ENCODE assay signal across 18 mouse cellular contexts in genomic region chr2:76124821-76125220, GRCm38 (mm10).
A peak's percentile ranks its signal among the peaks of the same experiment; 100 is the strongest.
DNase-seq lines count a peak whose midpoint lies in the region; ATAC-seq and TF ChIP-seq lines count a peak whose summit lies in the region.
"Had no signal": no experiment of that assay in that cellular context is flagged by ENCODE, and none has a peak within 500 bp of the region (broad histone marks: within the 10 kb centered on the region; RNA-seq: fewer than 3 reads in every experiment).

No protein-coding gene starts in this region.

- no peaks in the 10 kb centered on the region for H3K27me3 ChIP-seq in midbrain, postnatal 0 days (ENCODE audit: insufficient read depth, low read length)
- H3K27me3 ChIP-seq in midbrain, embryonic 10.5 days (ENCODE audit: low read depth, poor library complexity, severe bottlenecking), result no peaks in the 10 kb centered on the region
- H3K27me3 ChIP-seq: hindbrain, embryonic 15.5 days; midbrain, embryonic 13.5 days had no signal

- no peak for ATAC-seq in midbrain, postnatal 0 days (ENCODE audit: low FRiP score)
- ATAC-seq: midbrain, embryonic 13.5 days had no signal

- H3K4me1 ChIP-seq in midbrain, postnatal 0 days (ENCODE audit: insufficient read depth, low read length), result no peaks in the 10 kb centered on the region
- H3K4me1 ChIP-seq in midbrain, embryonic 10.5 days, result peaks cover 11% of the 10 kb centered on the region; the same call in 1 of the 2 replicates
- H3K4me1 ChIP-seq: midbrain, embryonic 13.5 days had no signal

- TF ChIP-seq CTCF in midbrain, postnatal 0 days (IDR thresholded peaks at IDR 0.05), result no peak

- no peak overlapping the region for H3K4me3 ChIP-seq in midbrain, postnatal 0 days (ENCODE audit: low read depth, low read length)
- H3K4me3 ChIP-seq in midbrain, embryonic 10.5 days, result no peak overlapping the region
- H3K4me3 ChIP-seq: hindbrain, embryonic 15.5 days; midbrain, embryonic 13.5 days had no signal

- H3K36me3 ChIP-seq in midbrain, postnatal 0 days (ENCODE audit: insufficient read depth, low read length), result no peaks in the 10 kb centered on the region
- H3K36me3 ChIP-seq in midbrain, embryonic 10.5 days, result no peaks in the 10 kb centered on the region
- H3K36me3 ChIP-seq: hindbrain, embryonic 15.5 days; midbrain, embryonic 13.5 days had no signal

- no peak overlapping the region for H3K9ac ChIP-seq in midbrain, postnatal 0 days (replicated peaks; ENCODE audit: low read length, poor library complexity, severe bottlenecking)
- H3K9ac ChIP-seq: hindbrain, embryonic 15.5 days; midbrain, embryonic 13.5 days had no signal

- 55% methylated on average over 6 of the region's 6 CpGs for WGBS in midbrain, postnatal 0 days
- 81% methylated on average over 6 of the region's 6 CpGs for WGBS in midbrain, embryonic 10.5 days

- H3K4me2 ChIP-seq in midbrain, postnatal 0 days (ENCODE audit: low read depth, low read length, poor library complexity, severe bottlenecking), result no peak overlapping the region
- H3K4me2 ChIP-seq: hindbrain, embryonic 15.5 days; midbrain, embryonic 13.5 days had no signal

- DNase-seq in frontal cortex, adult 2 months (ENCODE audit: extremely low spot score in 1 of 2, low spot score in 1 of 2), result peak; percentile 29 to 65
- no peak for DNase-seq in frontal cortex, postnatal 25 days (ENCODE audit: low spot score in 2 of 2)
- DNase-seq in midbrain, postnatal 0 days (ENCODE audit: low spot score), result peak; percentile 57
- DNase-seq in midbrain, embryonic 10.5 days (ENCODE audit: low spot score), result no peak
- peak; percentile 24 to 29 for DNase-seq in layer of hippocampus, postnatal 36 days
- no peak for DNase-seq in ovary, postnatal 14 days (ENCODE audit: low spot score)
- no peak for DNase-seq in spleen, postnatal 36 days (ENCODE audit: low spot score in 2 of 2)
- DNase-seq: B cell, adult 2 months; cerebellum, adult 18-20 months; gastrocnemius, postnatal 10 days; kidney, adult 2 months; kidney, postnatal 4 days; liver; lung, adult 18-20 months; lung, postnatal 4 days; thymus, postnatal 14 days had no signal

- H3K9me3 ChIP-seq in midbrain, postnatal 0 days (ENCODE audit: low read length), result no peaks in the 10 kb centered on the region
- H3K9me3 ChIP-seq in midbrain, embryonic 10.5 days (replicated peaks), result no peaks in the 10 kb centered on the region
- H3K9me3 ChIP-seq: hindbrain, embryonic 15.5 days; midbrain, embryonic 13.5 days had no signal

- no peak overlapping the region for H3K27ac ChIP-seq in midbrain, postnatal 0 days (ENCODE audit: low read depth, low read length)
- no peak overlapping the region for H3K27ac ChIP-seq in midbrain, embryonic 10.5 days (replicated peaks)
- H3K27ac ChIP-seq: hindbrain, embryonic 15.5 days; midbrain, embryonic 13.5 days had no signal

Comparison
In these comparisons a context has a peak if more than half of its experiments do, and no peak if none do; other contexts are left out.
1. DNase-seq: peak in frontal cortex, adult 2 months (2 of 2), midbrain, postnatal 0 days (single experiment) and layer of hippocampus, postnatal 36 days (2 of 2); none in frontal cortex, postnatal 25 days (0 of 2), midbrain, embryonic 10.5 days (single experiment), ovary, postnatal 14 days (single experiment) and spleen, postnatal 36 days (0 of 2).